Mouse (Mus musculus) layer of hippocampus, adult 2 months (tissue): ENCODE measurements around the gene Eid1. TPM values are rescaled to one million over a fixed set of nuclear protein-coding genes. Genes with fewer than 3 reads are reported as not detected.

Experiments used
- DNase-seq, 2 experiments: peaks; one replicate each; pipeline ENCODE4 v3.0.0; 2022; ENCODE audit warnings: low spot score in 2 of 2
- H3K27ac ChIP-seq: fragments of 200-600 bp; 2 replicates; pipeline ENCODE4 v1.8.1; 2022
- H3K4me3 ChIP-seq: fragments of 200-600 bp; 2 replicates; pipeline ENCODE4 v1.8.1; 2022; ENCODE audit warnings: mild to moderate bottlenecking
- CTCF ChIP-seq: fragments of 200-600 bp; conservative IDR thresholded peaks from 2 replicates; pipeline ENCODE4 v1.8.1; 2022; ENCODE audit warnings: antibody characterized with exemption, mild to moderate bottlenecking, moderate library complexity
- total RNA-seq, 2 experiments: library from RNA; stranded (reverse); gene quantifications; 2 replicates each; pipeline ENCODE4 v1.2.3; 2021

Gene Eid1
- total RNA-seq, 2 experiments from 2014 or later: 246 to 261 TPM

DNA sequence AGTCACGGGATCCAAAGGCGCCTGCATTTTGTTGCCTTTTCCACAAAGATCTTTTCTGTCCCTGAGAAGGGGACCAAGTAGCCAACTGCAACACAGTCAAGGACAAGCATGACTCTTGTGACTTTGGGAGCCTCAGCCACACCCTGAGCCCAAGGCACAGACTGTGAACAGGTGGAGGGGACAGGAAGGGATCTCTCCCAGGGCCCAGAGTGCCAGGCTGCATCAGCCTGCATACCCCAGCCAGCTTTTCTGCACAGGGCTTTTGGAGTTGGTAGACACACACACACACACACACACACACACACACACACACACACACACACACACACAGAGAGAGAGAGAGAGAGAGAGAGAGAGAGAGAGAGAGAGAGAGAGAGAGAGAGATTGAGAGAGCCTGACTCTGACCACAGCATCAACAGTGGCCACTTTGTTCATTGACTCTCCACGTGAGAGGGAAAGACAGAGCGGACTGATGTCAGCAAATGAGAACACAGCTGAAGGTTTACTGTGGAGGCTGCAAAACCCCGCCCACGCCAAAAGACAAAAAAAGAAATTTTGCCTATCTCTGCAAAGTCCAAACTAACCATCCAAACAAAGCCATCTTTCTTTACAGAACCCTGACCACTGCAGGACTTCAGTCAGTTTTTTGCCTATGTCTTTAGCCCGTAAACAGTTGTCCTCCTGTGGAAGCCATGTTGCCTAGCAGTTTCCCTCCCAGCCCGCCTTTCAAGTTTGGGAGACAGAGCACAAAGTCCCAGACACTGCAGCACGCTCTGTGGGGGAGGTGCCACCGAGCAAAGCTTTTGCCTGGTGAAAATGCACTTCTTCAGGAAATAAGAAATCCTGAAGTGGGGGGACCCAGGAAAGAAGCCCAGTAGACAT, 11.9 kb downstream of the Eid1 start:
- Histone ChIP-seq H3K4me3 (no peak overlapping the region), H3K27ac (peak overlapping the region; percentile 71; the same call in 1 of the 2 replicates)
- no peak for DNase-seq
- TF ChIP-seq CTCF: no peak

DNA sequence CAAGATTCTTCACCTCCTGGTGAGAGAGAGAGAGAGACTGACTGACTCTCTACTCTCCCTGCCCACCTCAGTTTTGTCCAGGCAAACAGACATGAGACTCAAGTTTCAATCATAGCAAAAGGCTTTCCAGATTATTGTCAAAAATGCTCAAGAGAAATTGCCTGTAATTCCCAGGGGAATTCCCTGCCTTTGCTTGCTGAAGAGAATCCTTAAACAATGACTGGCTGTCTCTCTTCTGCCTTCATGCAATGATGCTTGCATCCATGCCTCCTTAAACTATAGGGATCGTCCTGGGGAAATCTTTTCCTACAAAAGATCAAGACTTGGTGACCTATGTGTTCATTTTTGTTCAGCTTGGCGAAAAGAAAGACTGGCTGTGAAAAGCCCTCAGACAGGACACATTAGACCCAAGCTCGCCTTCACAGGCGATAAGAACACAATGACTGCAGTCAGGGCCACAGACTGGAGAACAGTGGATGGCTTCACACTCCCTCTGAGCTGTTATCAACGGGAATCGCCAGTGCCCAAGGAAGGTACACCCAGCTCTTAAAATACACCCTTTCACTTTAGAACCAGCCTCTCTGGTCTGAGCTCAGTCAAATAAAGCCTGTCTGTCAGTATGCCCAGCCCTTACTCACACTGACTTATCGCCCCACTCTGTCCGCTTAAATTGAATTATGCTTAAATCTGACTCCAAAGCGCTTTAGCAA, 12.7 kb downstream of the Eid1 start:
- Histone ChIP-seq H3K4me3 (no peak overlapping the region), H3K27ac (peak overlapping the region; percentile 71; the same call in 1 of the 2 replicates)
- DNase-seq: no peak
- no peak for TF ChIP-seq CTCF

DNA sequence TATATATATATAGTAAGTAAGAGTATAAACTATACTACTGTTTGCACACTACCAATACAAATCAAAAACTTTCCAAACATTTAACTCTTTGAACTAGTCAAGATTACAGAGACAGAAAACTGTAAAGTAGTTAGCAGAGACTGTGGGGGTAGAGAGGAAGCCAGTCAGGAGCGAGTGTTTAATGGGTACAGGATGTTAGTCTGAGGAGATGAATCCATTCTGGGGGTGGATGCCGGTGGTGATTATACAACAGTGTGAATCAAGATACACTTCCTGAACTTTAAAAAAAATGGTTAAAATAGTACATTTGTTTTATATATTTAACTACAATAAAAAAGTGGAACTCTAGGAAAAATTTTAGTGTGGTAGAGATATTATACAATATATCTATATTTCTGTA, 19.1 kb downstream of the Eid1 start:
- no peak for TF ChIP-seq CTCF
- H3K4me3 ChIP-seq: no peak overlapping the region
- DNase-seq: no peak
- H3K27ac ChIP-seq: no peak overlapping the region

DNA sequence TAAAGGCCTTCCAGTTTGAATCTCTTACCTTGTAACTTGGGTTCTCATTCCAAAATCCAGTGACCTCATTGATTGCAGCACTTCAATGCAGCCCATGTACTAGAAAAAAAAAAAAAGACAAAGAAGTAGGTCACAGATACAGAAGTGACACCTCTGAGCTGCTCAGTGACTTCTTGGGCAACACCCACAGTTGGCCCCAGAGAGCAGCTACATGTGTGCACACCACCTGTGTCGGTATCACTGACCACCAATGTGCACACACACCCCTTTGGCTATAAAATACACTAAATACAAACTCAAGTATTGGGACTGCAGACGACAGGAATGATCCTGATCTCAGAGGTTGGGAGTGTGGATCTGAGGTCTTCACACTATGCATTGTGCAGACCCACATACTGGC, 21.9 kb downstream of the Eid1 start:
- H3K27ac ChIP-seq: no peak overlapping the region
- H3K4me3 ChIP-seq: no peak overlapping the region
- TF ChIP-seq CTCF: no peak
- DNase-seq: no peak

DNA sequence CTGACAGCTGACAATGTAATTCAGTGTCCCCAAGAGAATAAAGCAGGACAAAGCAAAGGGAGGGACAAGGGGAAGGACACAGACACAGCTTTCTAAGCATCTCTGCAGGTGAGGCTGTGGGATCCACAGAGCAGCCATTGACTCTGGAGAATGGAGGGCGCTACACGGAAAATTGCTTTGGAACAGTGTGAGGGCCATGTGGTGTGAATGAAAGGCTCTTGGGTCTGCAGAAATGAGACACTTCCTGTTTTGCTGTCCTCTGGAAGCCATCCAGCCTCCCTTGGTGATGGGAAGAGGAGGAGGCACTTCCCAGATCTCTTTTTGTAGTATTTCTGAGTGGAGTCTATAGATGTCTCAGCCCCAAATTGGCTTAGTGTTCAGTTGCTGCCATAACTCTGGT, 23.3 kb downstream of the Eid1 start:
- DNase-seq: no peak
- Histone ChIP-seq H3K4me3 (no peak overlapping the region), H3K27ac (0 out of 2 replicates have a peak overlapping the region, but pooled peaks have one; percentile 18)
- no peak for TF ChIP-seq CTCF

DNA sequence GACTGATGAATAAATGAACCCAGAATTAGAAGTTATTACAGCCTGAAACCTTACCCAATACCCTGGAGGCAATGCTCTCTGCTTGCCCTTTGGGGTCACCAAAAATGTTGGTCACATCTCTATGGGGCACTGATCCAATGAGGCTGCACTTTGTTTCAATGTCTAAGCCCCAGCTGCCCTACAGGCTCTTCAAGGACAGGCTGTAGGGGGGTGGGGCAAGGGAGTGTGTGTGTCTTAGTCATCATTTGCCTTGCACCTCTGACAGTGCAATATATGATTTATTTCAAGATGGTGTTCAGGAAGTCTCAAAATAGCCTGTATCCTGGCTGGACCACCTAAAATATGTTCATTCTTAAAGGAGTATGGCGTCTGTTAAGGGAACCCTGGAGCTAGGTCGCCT, 28.7 kb downstream of the Eid1 start:
- no peak overlapping the region for H3K27ac ChIP-seq
- no peak for TF ChIP-seq CTCF

DNA sequence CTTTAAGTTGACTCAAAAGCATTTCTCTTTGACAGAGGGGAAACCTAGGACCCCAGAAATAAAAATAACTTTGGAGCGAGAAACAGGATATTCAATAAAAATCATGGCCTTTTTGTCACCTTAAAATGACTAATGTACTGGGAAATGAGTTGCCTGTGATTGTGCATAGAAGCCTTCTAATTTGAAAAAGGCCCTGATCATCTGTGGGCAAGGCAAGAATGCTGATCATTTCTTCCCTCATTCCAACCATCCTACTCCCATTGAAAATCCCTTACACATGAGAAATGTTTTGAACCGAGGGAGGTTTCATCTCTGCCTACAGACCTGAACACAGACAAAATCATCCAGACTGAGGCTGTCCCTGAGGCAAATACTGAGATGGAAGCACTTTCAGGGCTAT, 30.0 kb downstream of the Eid1 start:
- DNase-seq: no peak
- no peak overlapping the region for H3K4me3 ChIP-seq
- TF ChIP-seq CTCF: no peak
- no peak overlapping the region for H3K27ac ChIP-seq

More for the DNA sequence above, 28.7 kb downstream of the Eid1 start:
- no peak overlapping the region for H3K4me3 ChIP-seq
- DNase-seq: no peak

DNA sequence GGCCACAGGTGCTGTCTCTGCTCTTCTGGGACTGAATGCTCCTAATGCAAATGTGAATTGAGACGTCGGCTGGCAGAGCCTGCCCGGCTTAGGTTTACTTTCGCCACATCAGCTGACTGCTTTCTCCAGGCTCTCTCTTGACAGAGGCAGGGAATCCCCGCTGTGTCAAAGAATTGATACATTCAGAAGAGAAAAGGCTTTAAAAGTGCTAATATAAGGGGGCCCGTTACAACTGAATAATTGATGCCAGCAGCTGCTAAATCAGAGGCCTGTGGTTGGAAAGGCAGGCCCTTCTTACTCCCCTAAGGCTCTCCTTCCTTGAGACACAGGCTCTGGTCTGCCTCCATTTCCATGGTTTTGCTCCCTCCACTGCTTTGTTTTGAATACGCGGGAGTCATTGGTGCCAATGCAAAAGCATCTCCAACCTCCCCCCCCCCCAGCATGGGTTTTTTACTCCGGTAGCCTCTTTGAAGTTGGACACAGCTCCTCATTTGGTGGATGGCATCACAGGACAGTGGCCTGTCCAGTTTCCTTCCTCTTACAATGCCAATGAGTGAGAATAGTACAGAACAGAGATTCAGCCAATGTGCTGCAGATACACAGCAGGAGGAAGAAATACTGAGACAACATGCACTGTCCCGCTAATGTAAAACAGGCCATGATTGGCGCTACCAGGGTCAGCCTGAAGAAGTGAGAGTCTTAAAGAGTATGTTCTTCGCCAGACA, 32.2 kb downstream of the Eid1 start:
- DNase-seq: no peak
- no peak overlapping the region for H3K27ac ChIP-seq
- H3K4me3 ChIP-seq: no peak overlapping the region
- TF ChIP-seq CTCF: no peak

DNA sequence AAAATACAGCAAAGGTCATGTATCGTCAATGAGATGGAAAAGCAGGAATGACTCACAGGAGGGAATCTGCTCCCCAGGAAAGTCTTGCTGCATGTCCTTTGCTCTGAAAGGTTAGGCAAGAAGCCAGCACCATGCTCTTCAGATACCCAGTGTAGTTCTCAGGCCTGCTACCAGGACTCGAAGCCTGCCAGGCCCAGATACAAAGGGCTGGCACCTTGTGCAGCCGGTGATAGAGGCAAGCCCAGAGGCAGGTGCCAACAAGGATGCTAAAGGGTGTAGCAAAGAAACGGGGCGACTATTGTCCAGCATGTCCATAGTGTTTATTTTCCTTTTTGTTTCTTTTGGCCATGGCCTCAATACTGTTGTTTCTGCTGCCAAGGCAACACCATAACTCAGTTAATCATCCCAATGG, 33.6 kb downstream of the Eid1 start:
- DNase-seq: no peak
- H3K4me3 ChIP-seq: no peak overlapping the region
- no peak for TF ChIP-seq CTCF
- no peak overlapping the region for H3K27ac ChIP-seq

DNA sequence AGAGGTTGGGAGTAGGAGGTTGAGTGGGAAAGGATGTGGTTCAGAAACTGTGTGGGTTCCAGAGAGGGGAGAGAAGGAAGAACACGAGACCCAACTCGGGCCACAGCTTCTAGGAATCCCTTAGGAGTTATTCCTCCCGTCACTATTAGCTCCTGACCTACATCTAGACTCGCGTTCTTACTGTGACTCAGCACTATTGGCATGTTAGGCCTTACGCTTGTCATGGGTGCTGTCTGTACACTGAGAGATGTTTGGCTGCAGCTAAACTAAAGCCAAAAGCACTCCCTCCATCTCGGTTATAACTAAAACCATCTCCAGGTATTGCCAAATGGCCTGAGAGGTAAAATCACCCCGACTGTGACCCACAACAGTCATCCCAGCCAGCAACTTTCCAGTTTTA, 43.7 kb downstream of the Eid1 start:
- TF ChIP-seq CTCF: no peak
- no peak overlapping the region for H3K27ac ChIP-seq
- H3K4me3 ChIP-seq: no peak overlapping the region
- no peak for DNase-seq

DNA sequence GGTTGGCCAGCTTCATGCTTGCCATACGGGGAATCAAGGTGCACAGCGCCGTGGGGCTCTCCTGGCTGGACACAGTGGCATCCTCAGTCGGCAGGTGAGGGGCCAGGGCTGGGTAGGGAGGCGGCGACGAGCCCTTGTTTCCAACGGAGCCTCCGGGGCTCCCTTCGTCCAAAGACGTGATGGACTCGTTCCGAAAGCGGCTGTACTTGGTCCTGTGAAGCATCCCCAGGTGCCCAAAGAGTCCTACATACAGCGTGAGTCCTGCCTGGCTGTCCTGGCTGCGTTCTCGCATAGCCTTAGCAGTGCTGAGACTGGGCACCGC, 50.2 kb downstream of the Eid1 start:
- peak overlapping the region; percentile 60 for H3K4me3 ChIP-seq
- no peak for DNase-seq
- H3K27ac ChIP-seq: 0 out of 2 replicates have a peak overlapping the region, but pooled peaks have one; percentile 3
- no peak for TF ChIP-seq CTCF

DNA sequence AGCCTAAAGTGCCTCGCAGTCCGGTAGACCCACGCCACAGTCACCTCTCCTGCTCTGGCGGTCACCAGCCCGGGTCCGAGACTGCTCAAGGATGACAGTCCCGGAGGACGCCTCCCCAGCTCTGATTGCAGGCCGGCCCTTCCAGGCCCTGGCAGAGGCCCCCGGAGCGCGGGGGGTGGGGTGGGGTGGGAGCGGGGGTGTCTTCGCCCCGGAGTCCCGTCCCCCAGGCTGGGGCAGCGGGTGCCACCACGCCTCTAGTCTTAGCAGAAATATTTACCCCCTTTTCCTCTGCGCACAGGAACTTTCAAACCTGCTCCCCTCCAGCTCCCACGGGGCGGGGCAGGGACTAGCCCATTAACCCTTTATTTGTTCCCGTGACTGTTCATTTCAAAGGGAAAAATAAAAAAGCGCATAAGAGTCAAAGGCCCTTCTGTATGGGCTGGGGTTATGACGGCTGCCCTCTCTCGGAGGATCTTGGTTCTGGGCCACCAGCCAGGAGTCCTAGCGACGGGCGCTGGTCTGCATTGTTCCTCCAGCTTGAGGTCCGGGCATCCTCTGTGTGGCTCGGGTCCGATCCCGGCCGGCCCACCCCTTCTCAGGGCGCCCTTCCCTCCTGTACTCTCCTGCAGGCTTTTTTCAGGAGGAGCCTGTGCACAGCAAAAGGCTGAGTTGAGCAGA, 50.7 kb downstream of the Eid1 start:
- TF ChIP-seq CTCF: peak; percentile 55
- Histone ChIP-seq H3K4me3 (peak overlapping the region; percentile 60), H3K27ac (0 out of 2 replicates have a peak overlapping the region, but pooled peaks have one; percentile 43)
- no peak for DNase-seq
